Mouse (Mus musculus): ENCODE results near the gene Gm8251. TPM values are rescaled to one million over a fixed set of nuclear protein-coding genes. Genes with fewer than 3 reads are reported as not detected.
A peak's percentile ranks its signal among the peaks of the same experiment; 100 is the strongest.
"Not testable (repeated sequence)": the region's sequence is repeated elsewhere in the genome, so short reads cannot be mapped to it uniquely, and the experiment has no call there.

Gene Gm8251
- 0.11 and 0.14 TPM in 2 replicates for polyA plus RNA-seq (2015; fragmentation: Nextera tagmentation; extraction: Ambion mirVana)

GRCm38 (mm10) chr1:44061836-44062235 lies at the start of gene Gm8251:
TSS of gene Gm8251 (minus strand) at chr1:44061936.
- Histone ChIP-seq H3K27me3 (no peaks in the 10 kb centered on the region), H3K4me3 (replicated peaks) (no peak within 1 kb of the TSS), H3K4me2 (replicated peaks) (no peak within 1 kb of the TSS), H3K4me1 (replicated peaks) (no peaks in the 10 kb centered on the region), H3K9me3 (no peaks in the 10 kb centered on the region), H3K36me3 (no peaks in the 10 kb centered on the region), H3K9ac (replicated peaks) (no peak within 1 kb of the TSS), H3K27ac (no peak within 1 kb of the TSS)
- ATAC-seq, result no peak
- WGBS, result 90% methylated on average over 2 of the region's 2 CpGs

GRCm38 (mm10) chr1:44102939-44103338 lies 41.2 kb upstream of the Gm8251 start:
- Histone ChIP-seq H3K9me3 (no peaks in the 10 kb centered on the region), H3K9ac (replicated peaks) (peak overlapping the region; percentile 66), H3K27me3 (no peaks in the 10 kb centered on the region), H3K4me3 (replicated peaks) (peak overlapping the region; percentile 80), H3K36me3 (peaks cover 22% of the 10 kb centered on the region), H3K4me2 (replicated peaks) (peak overlapping the region; percentile 70), H3K27ac (no peak overlapping the region), H3K4me1 (replicated peaks) (peaks cover 14% of the 10 kb centered on the region)
- WGBS, result 12% methylated on average over 5 of the region's 5 CpGs
- no peak for ATAC-seq

GRCm38 (mm10) chr1:44102259-44102717 lies 40.6 kb upstream of the Gm8251 start, which contains the start of gene Tex30:
TSS of gene Tex30 (minus strand) at chr1:44102441.
- Histone ChIP-seq H3K27me3 (no peaks in the 10 kb centered on the region), H3K4me1 (replicated peaks) (peaks cover 14% of the 10 kb centered on the region), H3K4me3 (replicated peaks) (peak within 1 kb of the TSS; percentile 80), H3K27ac (peak within 1 kb of the TSS; percentile 83), H3K4me2 (replicated peaks) (peak within 1 kb of the TSS; percentile 70), H3K9ac (replicated peaks) (peak within 1 kb of the TSS; percentile 82), H3K9me3 (no peaks in the 10 kb centered on the region), H3K36me3 (peaks cover 22% of the 10 kb centered on the region)
- under 1% methylated on average over 55 of the region's 55 CpGs for WGBS
- ATAC-seq, result peak; percentile 99

- Histone ChIP-seq H3K4me3 (replicated peaks) (peak overlapping the region; percentile 80), H3K4me1 (replicated peaks) (peaks cover 14% of the 10 kb centered on the region), H3K27me3 (no peaks in the 10 kb centered on the region), H3K27ac (peak overlapping the region; percentile 83), H3K36me3 (peaks cover 25% of the 10 kb centered on the region), H3K4me2 (replicated peaks) (peak overlapping the region; percentile 70), H3K9ac (replicated peaks) (peak overlapping the region; percentile 82), H3K9me3 (no peaks in the 10 kb centered on the region)
- WGBS, result under 1% methylated on average over 55 of the region's 55 CpGs
- peak; percentile 88 for ATAC-seq
Measured at GRCm38 (mm10) chr1:44101448-44102225, 39.9 kb upstream of the Gm8251 start.

GRCm38 (mm10) chr1:44064625-44065024 lies 2.9 kb upstream of the Gm8251 start:
- Histone ChIP-seq H3K27ac (no peak overlapping the region), H3K36me3 (no peaks in the 10 kb centered on the region), H3K9ac (replicated peaks) (no peak overlapping the region), H3K27me3 (no peaks in the 10 kb centered on the region), H3K4me1 (replicated peaks) (no peaks in the 10 kb centered on the region), H3K4me2 (replicated peaks) (no peak overlapping the region), H3K9me3 (no peaks in the 10 kb centered on the region; the same call in 1 of the 2 replicates), H3K4me3 (replicated peaks) (no peak overlapping the region)
- whole genome bisulfite sequencing, result 0% methylated on average over 1 of the region's 1 CpGs
- no peak for ATAC-seq

- H3K9ac ChIP-seq (replicated peaks), result no peak overlapping the region
- H3K4me3 ChIP-seq (replicated peaks), result no peak overlapping the region
- no peaks in the 10 kb centered on the region for H3K36me3 ChIP-seq
- H3K4me1 ChIP-seq (replicated peaks), result no peaks in the 10 kb centered on the region
- WGBS, result 96% methylated on average over 6 of the region's 6 CpGs
- H3K9me3 ChIP-seq, result no peaks in the 10 kb centered on the region
- ATAC-seq, result no peak
- H3K27me3 ChIP-seq, result no peaks in the 10 kb centered on the region
- H3K27ac ChIP-seq, result no peak overlapping the region
- no peak overlapping the region for H3K4me2 ChIP-seq (replicated peaks)
Measured at GRCm38 (mm10) chr1:44063439-44063838, 1.7 kb upstream of the Gm8251 start.

- Histone ChIP-seq H3K36me3 (no peaks in the 10 kb centered on the region), H3K4me1 (replicated peaks) (no peaks in the 10 kb centered on the region), H3K27ac (no peak overlapping the region), H3K4me2 (replicated peaks) (no peak overlapping the region), H3K27me3 (no peaks in the 10 kb centered on the region), H3K9ac (replicated peaks) (no peak overlapping the region), H3K9me3 (no peaks in the 10 kb centered on the region), H3K4me3 (replicated peaks) (no peak overlapping the region)
- no peak for ATAC-seq
- 92% methylated on average over 3 of the region's 3 CpGs for WGBS
Measured at GRCm38 (mm10) chr1:44057805-44058204, 3.9 kb downstream of the Gm8251 start.

- Histone ChIP-seq H3K27me3 (no peaks in the 10 kb centered on the region), H3K4me1 (replicated peaks) (peaks cover 4% of the 10 kb centered on the region; the same call in 1 of the 2 replicates), H3K9ac (replicated peaks) (no peak overlapping the region), H3K27ac (no peak overlapping the region), H3K4me2 (replicated peaks) (no peak overlapping the region), H3K4me3 (replicated peaks) (no peak overlapping the region), H3K9me3 (no peaks in the 10 kb centered on the region), H3K36me3 (no peaks in the 10 kb centered on the region)
- 88% methylated on average over 2 of the region's 2 CpGs for WGBS
- no peak for ATAC-seq
Measured at GRCm38 (mm10) chr1:44046556-44046955, 15.2 kb downstream of the Gm8251 start.

GRCm38 (mm10) chr1:44045689-44046088 lies 16.0 kb downstream of the Gm8251 start:
- H3K27me3 ChIP-seq; H3K27ac ChIP-seq; H3K36me3 ChIP-seq; H3K4me1 ChIP-seq (replicated peaks); H3K9ac ChIP-seq (replicated peaks); H3K4me2 ChIP-seq (replicated peaks); H3K4me3 ChIP-seq (replicated peaks); H3K9me3 ChIP-seq; ATAC-seq: not testable (repeated sequence)
- 92% methylated on average over 5 of the region's 5 CpGs for WGBS

- peak overlapping the region; percentile 65 for H3K9ac ChIP-seq (replicated peaks)
- H3K36me3 ChIP-seq, result no peaks in the 10 kb centered on the region
- H3K4me2 ChIP-seq (replicated peaks), result peak overlapping the region; percentile 72
- no peaks in the 10 kb centered on the region for H3K9me3 ChIP-seq
- H3K4me1 ChIP-seq (replicated peaks), result peaks cover 4% of the 10 kb centered on the region; the same call in 1 of the 2 replicates
- H3K27ac ChIP-seq, result peak overlapping the region; percentile 19; the same call in 1 of the 2 replicates
- peak; percentile 86 for ATAC-seq
- H3K4me3 ChIP-seq (replicated peaks), result peak overlapping the region; percentile 46
- WGBS, result 3% methylated on average over 6 of the region's 6 CpGs
- H3K27me3 ChIP-seq, result no peaks in the 10 kb centered on the region
Measured at GRCm38 (mm10) chr1:44042555-44042915, 19.2 kb downstream of the Gm8251 start.

GRCm38 (mm10) chr1:44041797-44042554 lies 19.8 kb downstream of the Gm8251 start:
- peaks cover 4% of the 10 kb centered on the region; the same call in 1 of the 2 replicates for H3K4me1 ChIP-seq (replicated peaks)
- ATAC-seq, result peak; percentile 83
- WGBS, result 2% methylated on average over 17 of the region's 17 CpGs
- peak overlapping the region; percentile 46 for H3K4me3 ChIP-seq (replicated peaks)
- H3K36me3 ChIP-seq, result no peaks in the 10 kb centered on the region
- no peaks in the 10 kb centered on the region for H3K9me3 ChIP-seq
- peak overlapping the region; percentile 19; the same call in 1 of the 2 replicates for H3K27ac ChIP-seq
- no peaks in the 10 kb centered on the region for H3K27me3 ChIP-seq
- peak overlapping the region; percentile 65 for H3K9ac ChIP-seq (replicated peaks)
- peak overlapping the region; percentile 72 for H3K4me2 ChIP-seq (replicated peaks)

GRCm38 (mm10) chr1:44032948-44033347 lies 28.8 kb downstream of the Gm8251 start:
- Histone ChIP-seq H3K27me3 (no peaks in the 10 kb centered on the region), H3K4me3 (replicated peaks) (no peak overlapping the region), H3K27ac (no peak overlapping the region), H3K9ac (replicated peaks) (no peak overlapping the region), H3K4me2 (replicated peaks) (no peak overlapping the region), H3K4me1 (replicated peaks) (no peaks in the 10 kb centered on the region), H3K36me3 (no peaks in the 10 kb centered on the region), H3K9me3 (no peaks in the 10 kb centered on the region)
- WGBS, result 90% methylated on average over 5 of the region's 5 CpGs
- ATAC-seq, result no peak
